ENCODE assay signal across 29 mouse cellular contexts in genomic region chr1:175319205-175319604, GRCm38 (mm10).
DNase-seq lines count a peak whose midpoint lies in the region; ATAC-seq and TF ChIP-seq lines count a peak whose summit lies in the region.
"Had no signal": no experiment of that assay in that cellular context is flagged by ENCODE, and none has a peak within 500 bp of the region (broad histone marks: within the 10 kb centered on the region; RNA-seq: fewer than 3 reads in every experiment).

No protein-coding gene starts in this region.

- no peak for DNase-seq in hindbrain, embryonic 11.5 days (ENCODE audit: low spot score)
- peak; percentile 27 to 50 for DNase-seq in left cerebral cortex, postnatal 14 days (ENCODE audit: low spot score in 2 of 2)
- no peak for DNase-seq in left cerebral cortex, adult 8-10 months (ENCODE audit: low spot score in 2 of 2)
- peak; percentile 46 for DNase-seq in brain, embryonic 14.5 days (ENCODE audit: low read depth)
- peak; percentile 15 for DNase-seq in hindbrain, postnatal 0 days (ENCODE audit: low spot score)
- no peak for DNase-seq in heart, postnatal 10 days
- DNase-seq: adrenal gland, adult 2 months; cerebellum, adult 18-20 months; cerebellum, postnatal 25 days; embryo, embryonic 11 days; gastrocnemius, postnatal 14 days; heart, adult 18-20 months; heart, postnatal 14 days; kidney, adult 11 months; kidney, postnatal 36 days; lung, adult 18-20 months; lung, postnatal 10 days; retina, postnatal 1 day; right cerebral cortex, postnatal 4 days; thymus, postnatal 25 days had no signal

- no peak for TF ChIP-seq POLR2A in brain, embryonic 14.5 days (IDR thresholded peaks at IDR 0.05; ENCODE audit: borderline replicate concordance, extremely low read depth, insufficient read depth, insufficient read length, poor library complexity, severe bottlenecking)

- no peaks in the 10 kb centered on the region for H3K36me3 ChIP-seq in hindbrain, embryonic 11.5 days (ENCODE audit: control insufficient read depth, insufficient read depth, low read length)
- H3K36me3 ChIP-seq in hindbrain, embryonic 12.5 days = no peaks in the 10 kb centered on the region
- H3K36me3 ChIP-seq in hindbrain, postnatal 0 days (ENCODE audit: insufficient read depth, low read length) = no peaks in the 10 kb centered on the region
- H3K36me3 ChIP-seq: embryonic facial prominence, embryonic 13.5 days; heart, embryonic 12.5 days; kidney, embryonic 15.5 days; limb, embryonic 13.5 days; liver, embryonic 12.5 days; midbrain, embryonic 10.5 days; neural tube, embryonic 12.5 days had no signal

- intact Hi-C loops in left cerebral cortex, postnatal 14 days (cut with DNase I) = no loop called here
- intact Hi-C loops in heart, postnatal 10 days (cut with DNase I) = no loop called here

- no peak for TF ChIP-seq CTCF in brain, embryonic 14.5 days (IDR thresholded peaks at IDR 0.05; ENCODE audit: borderline replicate concordance, extremely low read depth, insufficient read depth, insufficient read length)
- TF ChIP-seq CTCF in hindbrain, postnatal 0 days (IDR thresholded peaks at IDR 0.05; ENCODE audit: low read depth) = no peak

- no peak overlapping the region for H3K27ac ChIP-seq in hindbrain, embryonic 11.5 days (ENCODE audit: low read depth, low read length)
- H3K27ac ChIP-seq in hindbrain, embryonic 12.5 days = no peak overlapping the region
- no peak overlapping the region for H3K27ac ChIP-seq in hindbrain, postnatal 0 days
- H3K27ac ChIP-seq: embryonic facial prominence, embryonic 13.5 days; kidney, embryonic 15.5 days; limb, embryonic 13.5 days; liver, embryonic 12.5 days; midbrain, embryonic 10.5 days; neural tube, embryonic 12.5 days had no signal

- ATAC-seq in hindbrain, embryonic 11.5 days (ENCODE audit: low FRiP score) = 0 out of 2 replicates have a peak, but pooled peaks have one; percentile 28
- ATAC-seq in hindbrain, embryonic 12.5 days (ENCODE audit: low FRiP score) = no peak
- ATAC-seq in hindbrain, postnatal 0 days = no peak
- ATAC-seq: liver, embryonic 12.5 days had no signal

- no peaks in the 10 kb centered on the region for H3K9me3 ChIP-seq in hindbrain, embryonic 11.5 days (ENCODE audit: control insufficient read depth, low read length)
- H3K9me3 ChIP-seq in hindbrain, embryonic 12.5 days (replicated peaks) = no peaks in the 10 kb centered on the region
- no peaks in the 10 kb centered on the region for H3K9me3 ChIP-seq in hindbrain, postnatal 0 days (ENCODE audit: low read length)
- H3K9me3 ChIP-seq: embryonic facial prominence, embryonic 13.5 days; heart, embryonic 12.5 days; kidney, embryonic 15.5 days; limb, embryonic 13.5 days; liver, embryonic 12.5 days; midbrain, embryonic 10.5 days; neural tube, embryonic 12.5 days had no signal

- no peak overlapping the region for H3K4me2 ChIP-seq in hindbrain, embryonic 11.5 days (replicated peaks; ENCODE audit: low read depth, low read length)
- no peak overlapping the region for H3K4me2 ChIP-seq in hindbrain, embryonic 12.5 days (replicated peaks)
- no peak overlapping the region for H3K4me2 ChIP-seq in hindbrain, postnatal 0 days (ENCODE audit: low read depth, low read length)
- H3K4me2 ChIP-seq: embryonic facial prominence, embryonic 13.5 days; heart, embryonic 12.5 days; kidney, embryonic 15.5 days; limb, embryonic 13.5 days; liver, embryonic 12.5 days; neural tube, embryonic 12.5 days had no signal

- H3K4me3 ChIP-seq in hindbrain, embryonic 11.5 days (ENCODE audit: low read depth, low read length) = no peak overlapping the region
- no peak overlapping the region for H3K4me3 ChIP-seq in hindbrain, embryonic 12.5 days
- H3K4me3 ChIP-seq in hindbrain, postnatal 0 days (ENCODE audit: low read length) = no peak overlapping the region
- H3K4me3 ChIP-seq: embryonic facial prominence, embryonic 13.5 days; erythroblast, embryonic 14.5 days; heart, embryonic 12.5 days; kidney, embryonic 15.5 days; limb, embryonic 13.5 days; liver, embryonic 12.5 days; midbrain, embryonic 10.5 days; neural tube, embryonic 12.5 days had no signal

- no peaks in the 10 kb centered on the region for H3K27me3 ChIP-seq in hindbrain, embryonic 11.5 days (ENCODE audit: control insufficient read depth, insufficient read depth, low read length)
- H3K27me3 ChIP-seq in hindbrain, embryonic 12.5 days = no peaks in the 10 kb centered on the region
- no peaks in the 10 kb centered on the region for H3K27me3 ChIP-seq in hindbrain, postnatal 0 days (ENCODE audit: insufficient read depth, low read length)
- H3K27me3 ChIP-seq: embryonic facial prominence, embryonic 13.5 days; heart, embryonic 12.5 days; kidney, embryonic 15.5 days; limb, embryonic 13.5 days; liver, embryonic 12.5 days; neural tube, embryonic 12.5 days had no signal

- 79% methylated on average over 9 of the region's 9 CpGs for WGBS in hindbrain, embryonic 11.5 days
- 70% methylated on average over 9 of the region's 9 CpGs for WGBS in hindbrain, embryonic 12.5 days
- whole genome bisulfite sequencing in hindbrain, postnatal 0 days = 58% methylated on average over 9 of the region's 9 CpGs

- H3K4me1 ChIP-seq in hindbrain, embryonic 11.5 days (replicated peaks; ENCODE audit: control insufficient read depth, insufficient read depth, low read length) = no peaks in the 10 kb centered on the region
- H3K4me1 ChIP-seq in hindbrain, embryonic 12.5 days = no peaks in the 10 kb centered on the region
- no peaks in the 10 kb centered on the region for H3K4me1 ChIP-seq in hindbrain, postnatal 0 days (ENCODE audit: insufficient read depth, low read length)
- H3K4me1 ChIP-seq: heart, embryonic 12.5 days; limb, embryonic 13.5 days; liver, embryonic 12.5 days; midbrain, embryonic 10.5 days; neural tube, embryonic 12.5 days had no signal

- no peak overlapping the region for H3K9ac ChIP-seq in hindbrain, embryonic 11.5 days (ENCODE audit: low read depth, low read length)
- no peak overlapping the region for H3K9ac ChIP-seq in hindbrain, embryonic 12.5 days
- no peak overlapping the region for H3K9ac ChIP-seq in hindbrain, postnatal 0 days (replicated peaks; ENCODE audit: low read length)
- H3K9ac ChIP-seq: embryonic facial prominence, embryonic 13.5 days; heart, embryonic 12.5 days; kidney, embryonic 15.5 days; limb, embryonic 13.5 days; liver, embryonic 12.5 days; neural tube, embryonic 12.5 days had no signal

Comparison
In these comparisons a context has a peak if more than half of its experiments do, and no peak if none do; other contexts are left out.
1. DNase-seq: peak in left cerebral cortex, postnatal 14 days (2 of 2), brain, embryonic 14.5 days (single experiment) and hindbrain, postnatal 0 days (single experiment); none in hindbrain, embryonic 11.5 days (single experiment), left cerebral cortex, adult 8-10 months (0 of 2) and heart, postnatal 10 days (0 of 2).